Mouse (Mus musculus): ENCODE results near the gene Apobec3.

DNA sequence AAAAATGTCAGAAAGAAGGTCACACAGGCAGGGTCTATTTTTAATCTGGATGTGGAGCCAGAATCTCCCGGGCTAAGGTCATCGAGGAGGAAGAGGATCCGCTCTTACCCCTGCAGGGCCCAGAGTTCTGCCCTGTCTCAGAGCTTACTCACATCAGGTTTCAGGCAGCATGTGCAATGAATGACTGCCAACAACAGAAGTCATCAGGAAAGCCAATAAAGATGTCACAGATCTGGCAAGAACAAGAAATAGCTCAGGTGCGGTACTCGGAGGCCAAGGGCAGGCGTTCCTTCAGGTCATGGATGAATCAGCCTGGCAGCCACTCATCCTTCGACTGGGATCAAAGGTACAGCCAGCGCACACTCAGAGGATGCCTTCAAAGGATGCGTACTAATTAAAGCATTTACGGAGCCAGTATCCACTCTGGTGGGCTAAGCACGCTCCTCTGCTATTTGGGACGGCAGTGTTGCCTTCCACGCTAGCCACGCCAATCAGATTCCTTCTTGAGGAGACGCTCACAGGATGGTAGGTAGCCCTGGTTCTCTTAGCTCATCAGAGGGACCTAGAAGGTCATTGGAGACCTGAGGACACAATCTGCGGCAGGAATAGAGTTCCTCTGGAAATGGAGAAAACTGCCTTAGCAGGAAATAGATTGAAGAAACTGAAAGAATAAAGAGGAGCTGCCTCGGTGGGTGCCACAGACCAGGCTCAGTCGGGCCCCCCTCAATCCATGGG lies 16.0 kb upstream of the Apobec3 start:
- no peak for TF ChIP-seq CTCF (IDR thresholded peaks at IDR 0.05; ENCODE audit: control insufficient read depth, insufficient read depth, low read length)
- TF ChIP-seq POLR2A (IDR thresholded peaks at IDR 0.05; ENCODE audit: borderline replicate concordance, control insufficient read depth, low read depth, low read length): no peak

Measured in bone marrow, adult 2 months (tissue).